Mouse (Mus musculus): ENCODE results near the gene Capn12.

- TF ChIP-seq CTCF (IDR thresholded peaks at IDR 0.05; ENCODE audit: low read depth, low read length) (no peak), TAL1 (conservative IDR thresholded peaks at IDR 0.05; ENCODE audit: low read depth, low read length) (no peak)
Measured at GRCm38 (mm10) chr7:28865481-28866300, 15.5 kb upstream of the Capn12 start.
